Mouse (Mus musculus) stomach, embryonic 14.5 days (tissue): Measurements from ENCODE around the gene Scml4. TPM values are rescaled to one million over a fixed set of nuclear protein-coding genes. Genes with fewer than 3 reads are reported as not detected.

Experiments used
- ATAC-seq: fragments of 200-750 bp; cut with Nextera tagmentation; 2 replicates; pipeline ENCODE4 v1.8.0; 2017; ENCODE audit warnings: low read depth, moderate TSS enrichment; ENCODE audit not compliant: insufficient number of reproducible peaks, insufficient read depth, low FRiP score
- H3K27ac ChIP-seq: fragments of 300-500 bp; sonication (generic); 2 replicates; pipeline ENCODE4 v1.5.1; 2014; ENCODE audit warnings: mild to moderate bottlenecking, low read length, moderate library complexity, mixed read lengths
- H3K27me3 ChIP-seq: fragments of 300-500 bp; sonication (generic); 2 replicates; pipeline ENCODE4 v1.6.1; 2014; ENCODE audit warnings: low read length, control low read depth, mixed read lengths; ENCODE audit not compliant: control insufficient read depth, insufficient read depth
- H3K36me3 ChIP-seq: fragments of 300-500 bp; sonication (generic); 2 replicates; pipeline ENCODE4 v1.6.1; 2014; ENCODE audit warnings: mild to moderate bottlenecking, control low read depth, low read length, moderate library complexity, mixed read lengths; ENCODE audit not compliant: control insufficient read depth, insufficient read depth
- H3K4me1 ChIP-seq: fragments of 300-500 bp; sonication (generic); 2 replicates; pipeline ENCODE4 v1.6.1; 2014; ENCODE audit warnings: low read length, control low read depth, mixed read lengths; ENCODE audit not compliant: control insufficient read depth, insufficient read depth
- H3K4me2 ChIP-seq: fragments of 300-500 bp; sonication (generic); replicated peaks from 2 replicates; pipeline ENCODE4 v1.6.1; 2014; ENCODE audit warnings: low read depth, low read length, control low read depth
- H3K4me3 ChIP-seq: fragments of 300-500 bp; sonication (generic); 2 replicates; pipeline ENCODE4 v1.5.1; 2014; ENCODE audit warnings: low read depth, low read length, control low read depth
- H3K9ac ChIP-seq: fragments of 300-500 bp; sonication (generic); replicated peaks from 2 replicates; pipeline ENCODE4 v1.6.1; 2014; ENCODE audit warnings: low read depth, mild to moderate bottlenecking, control low read depth, low read length, moderate library complexity, mixed read lengths
- H3K9me3 ChIP-seq: fragments of 300-500 bp; sonication (generic); 2 replicates; pipeline ENCODE4 v1.6.1; 2016; ENCODE audit warnings: low read depth, low read length, control low read depth; ENCODE audit not compliant: control insufficient read depth
- WGBS: fragments of 180-500 bp; shearing (Covaris S2); extraction: QIAGEN DNeasy Blood & Tissue Kit; methylation state at CpG from one replicate; pipeline ENCODE4 v1.1.7; 2014; 5-methylcytosine and 5-hydroxymethylcytosine counted together
- polyA plus RNA-seq: library from polyadenylated mRNA; unstranded; fragments of >200 nt; fragmentation: Nextera tagmentation; extraction: Ambion mirVana; gene quantifications from 2 replicates; pipeline ENCODE4 v1.2.1, GENCODE M21; 2014

Gene Scml4
- polyA plus RNA-seq, 1 experiment from 2014 or later = 4.7 TPM

DNA sequence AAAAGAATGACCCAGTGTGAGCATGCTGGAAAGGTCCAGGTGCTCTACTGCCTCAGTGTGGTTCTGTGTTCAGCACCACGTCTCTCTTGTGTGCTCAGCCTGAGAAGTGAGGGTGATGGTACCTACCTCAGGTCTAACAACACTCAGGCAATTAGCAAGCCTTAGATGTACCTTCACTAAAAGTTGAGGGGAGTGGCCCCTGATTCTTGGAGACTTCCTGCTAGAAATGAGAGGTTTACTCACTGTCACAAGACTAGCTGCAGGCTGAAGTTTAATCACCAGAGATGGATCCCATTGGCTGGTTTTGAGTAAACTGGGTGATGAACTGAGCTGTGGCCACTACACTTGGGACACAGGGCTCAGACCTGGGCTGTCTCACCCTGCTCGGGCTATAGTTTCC, 137.1 kb downstream of the Scml4 start:
- Histone ChIP-seq H3K27ac (no peak overlapping the region), H3K9me3 (no peaks in the 10 kb centered on the region), H3K4me2 (no peak overlapping the region), H3K9ac (no peak overlapping the region), H3K4me3 (no peak overlapping the region), H3K36me3 (no peaks in the 10 kb centered on the region), H3K27me3 (0 out of 2 replicates have a peak, but pooled peaks cover 2% of the 10 kb centered on the region), H3K4me1 (peaks cover 5% of the 10 kb centered on the region)
- 80% methylated on average over 2 of the region's 2 CpGs for WGBS
- no peak for ATAC-seq

- Histone ChIP-seq H3K4me1 (peaks cover 10% of the 10 kb centered on the region), H3K9me3 (no peaks in the 10 kb centered on the region), H3K4me3 (no peak overlapping the region), H3K27ac (no peak overlapping the region), H3K9ac (no peak overlapping the region), H3K4me2 (no peak overlapping the region), H3K36me3 (no peaks in the 10 kb centered on the region), H3K27me3 (no peaks in the 10 kb centered on the region)
- whole genome bisulfite sequencing = 94% methylated on average over 10 of the region's 10 CpGs
- ATAC-seq = no peak
Observed at GRCm38 (mm10) chr10:42999324-42999723, 139.2 kb downstream of the Scml4 start.

DNA sequence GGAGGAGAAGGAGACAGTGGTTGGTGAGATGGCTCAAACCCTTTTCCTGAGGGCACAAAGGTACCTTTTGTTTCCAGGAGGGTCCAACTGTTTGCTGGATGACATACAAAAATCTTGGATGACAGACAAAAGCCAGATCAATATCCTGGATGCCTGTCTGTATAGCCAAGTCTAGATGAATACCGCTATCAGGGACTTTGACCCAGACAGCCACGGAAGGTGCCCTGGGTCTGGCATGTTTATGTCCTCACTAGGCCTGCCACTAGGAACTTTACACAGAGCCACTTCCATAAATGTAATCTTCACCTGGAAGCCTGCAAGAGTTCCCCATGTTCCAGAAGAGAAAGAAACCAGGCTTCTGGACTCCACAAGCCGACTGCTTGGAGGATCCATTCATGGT, 141.3 kb downstream of the Scml4 start:
- H3K4me1 ChIP-seq = peaks cover 6% of the 10 kb centered on the region; the same call in 1 of the 2 replicates
- no peaks in the 10 kb centered on the region for H3K36me3 ChIP-seq
- no peak overlapping the region for H3K27ac ChIP-seq
- no peak overlapping the region for H3K4me3 ChIP-seq
- no peak overlapping the region for H3K9ac ChIP-seq
- H3K27me3 ChIP-seq = no peaks in the 10 kb centered on the region
- no peak for ATAC-seq
- H3K4me2 ChIP-seq = no peak overlapping the region
- H3K9me3 ChIP-seq = no peaks in the 10 kb centered on the region
- 57% methylated on average over 3 of the region's 3 CpGs for WGBS

- Histone ChIP-seq H3K36me3 (no peaks in the 10 kb centered on the region), H3K27me3 (no peaks in the 10 kb centered on the region), H3K4me1 (peaks cover 6% of the 10 kb centered on the region; the same call in 1 of the 2 replicates), H3K9ac (no peak overlapping the region), H3K4me2 (peak overlapping the region; percentile 93), H3K27ac (no peak overlapping the region), H3K9me3 (no peaks in the 10 kb centered on the region), H3K4me3 (peak overlapping the region; percentile 37)
- 9% methylated on average over 13 of the region's 13 CpGs for WGBS
- ATAC-seq = no peak
Observed at GRCm38 (mm10) chr10:43002066-43002678, 142.0 kb downstream of the Scml4 start.

DNA sequence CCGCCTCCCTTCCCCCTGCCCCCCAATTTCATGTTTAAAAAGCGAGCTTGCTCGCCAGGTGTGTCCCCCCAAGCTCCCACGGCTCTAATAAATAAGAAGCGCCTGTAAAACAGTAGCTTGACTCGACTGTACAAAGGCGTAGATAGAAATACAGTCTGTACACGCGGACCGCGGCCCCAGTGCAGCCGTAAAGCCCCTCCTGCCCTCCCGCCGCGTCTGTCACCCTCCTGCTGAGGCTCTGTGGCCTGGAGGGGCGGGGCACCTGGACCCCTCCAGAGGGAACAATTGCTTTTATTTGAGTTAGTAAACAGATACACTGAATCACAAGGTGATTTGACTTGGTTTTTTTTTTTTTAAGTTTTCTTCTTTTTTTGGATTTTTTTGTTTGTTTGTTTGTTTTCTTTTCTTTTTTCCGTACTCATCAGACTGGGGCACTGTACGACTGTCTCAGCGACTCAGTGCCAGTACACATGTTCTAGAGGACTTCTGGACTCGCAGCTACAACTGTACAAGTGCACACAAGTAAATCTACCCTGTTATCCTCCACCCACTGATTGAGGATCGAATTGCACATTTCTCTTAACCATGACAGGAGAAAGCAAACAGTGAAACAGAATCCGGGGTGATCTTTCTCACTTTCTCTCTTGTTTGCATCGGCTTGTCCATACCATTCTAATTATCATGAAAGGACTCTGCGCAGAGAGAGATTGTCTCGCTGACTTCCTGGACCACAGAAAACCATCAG, 142.7 kb downstream of the Scml4 start:
- no peaks in the 10 kb centered on the region for H3K9me3 ChIP-seq
- 3% methylated on average over 25 of the region's 25 CpGs for WGBS
- H3K27me3 ChIP-seq = no peaks in the 10 kb centered on the region
- H3K9ac ChIP-seq = 0 out of 2 replicates have a peak overlapping the region, but pooled peaks have one; percentile 19
- no peak overlapping the region for H3K27ac ChIP-seq
- H3K4me3 ChIP-seq = peak overlapping the region; percentile 37
- H3K4me1 ChIP-seq = peaks cover 6% of the 10 kb centered on the region; the same call in 1 of the 2 replicates
- H3K36me3 ChIP-seq = no peaks in the 10 kb centered on the region
- no peak for ATAC-seq
- H3K4me2 ChIP-seq = peak overlapping the region; percentile 93

DNA sequence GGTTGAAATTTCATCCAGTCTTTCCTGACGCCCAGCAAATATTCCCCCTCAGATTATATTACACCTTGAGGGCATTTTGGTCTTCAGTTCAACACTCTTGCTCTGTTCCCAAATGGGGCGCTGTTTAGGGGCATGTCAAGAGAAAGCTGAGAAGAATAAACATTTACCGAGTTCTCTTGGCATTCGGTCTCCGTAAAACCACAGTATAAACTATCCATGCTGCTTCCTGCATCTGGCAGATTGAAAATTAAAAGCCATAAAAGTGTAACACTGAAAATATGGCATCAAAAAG, 143.2 kb downstream of the Scml4 start:
- Histone ChIP-seq H3K4me1 (peaks cover 6% of the 10 kb centered on the region; the same call in 1 of the 2 replicates), H3K27me3 (no peaks in the 10 kb centered on the region), H3K4me3 (no peak overlapping the region), H3K4me2 (peak overlapping the region; percentile 93; the same call in 1 of the 2 replicates), H3K9ac (no peak overlapping the region), H3K27ac (no peak overlapping the region), H3K9me3 (no peaks in the 10 kb centered on the region), H3K36me3 (no peaks in the 10 kb centered on the region)
- 14% methylated on average over 5 of the region's 5 CpGs for WGBS
- ATAC-seq = no peak

DNA sequence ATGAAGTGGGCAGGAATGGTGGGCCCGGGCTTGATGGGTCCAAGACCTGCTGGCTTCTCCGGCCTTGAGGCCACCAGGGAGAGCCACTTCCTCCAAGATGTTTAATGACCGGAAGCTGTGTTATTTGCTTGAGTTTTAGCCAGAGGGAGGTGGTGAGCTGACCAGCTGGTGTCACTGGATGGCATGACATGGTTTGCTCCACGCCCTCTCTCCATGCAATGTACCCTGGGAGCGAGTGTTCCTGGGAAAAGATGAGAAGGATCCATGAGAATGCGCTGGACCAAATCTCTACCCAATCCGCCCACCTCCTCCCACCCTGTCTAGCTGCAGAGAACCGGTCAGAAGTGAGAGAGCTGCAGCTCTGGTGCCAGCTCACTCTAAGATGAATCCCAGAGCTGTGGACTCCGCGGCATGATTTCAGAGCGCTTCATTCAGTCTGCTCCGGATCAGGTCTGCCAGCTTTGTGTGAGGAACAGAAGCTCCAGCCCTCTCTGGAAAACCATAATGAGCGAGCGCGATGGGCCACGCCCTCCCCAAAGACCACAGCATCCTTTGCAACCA, 144.1 kb downstream of the Scml4 start:
- no peak for ATAC-seq
- Histone ChIP-seq H3K27me3 (no peaks in the 10 kb centered on the region), H3K4me2 (no peak overlapping the region), H3K27ac (no peak overlapping the region), H3K36me3 (no peaks in the 10 kb centered on the region), H3K9ac (no peak overlapping the region), H3K4me1 (peaks cover 6% of the 10 kb centered on the region; the same call in 1 of the 2 replicates), H3K4me3 (no peak overlapping the region), H3K9me3 (no peaks in the 10 kb centered on the region)
- 91% methylated on average over 16 of the region's 16 CpGs for WGBS

DNA sequence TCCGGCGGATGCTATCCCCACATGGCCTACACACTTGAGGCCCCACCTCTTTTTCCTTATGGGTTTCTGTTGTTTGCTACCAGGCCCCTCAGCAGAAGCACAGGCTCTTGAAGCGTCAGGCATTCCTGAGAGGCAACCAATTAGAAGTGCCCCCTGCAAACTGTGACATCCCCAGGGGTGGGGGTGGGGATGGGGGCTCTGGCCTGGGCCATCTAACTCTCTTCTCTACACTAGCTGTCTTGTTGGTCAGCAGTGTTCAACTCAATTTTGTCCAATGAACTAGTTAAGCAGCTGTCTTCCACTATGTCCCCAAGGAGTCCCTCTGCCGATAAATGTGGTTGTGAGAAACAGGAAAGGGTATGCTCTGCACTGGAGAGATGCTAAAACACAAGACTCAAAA, 144.9 kb downstream of the Scml4 start:
- Histone ChIP-seq H3K4me2 (no peak overlapping the region), H3K9me3 (no peaks in the 10 kb centered on the region), H3K9ac (no peak overlapping the region), H3K4me1 (peaks cover 6% of the 10 kb centered on the region; the same call in 1 of the 2 replicates), H3K27me3 (no peaks in the 10 kb centered on the region), H3K4me3 (no peak overlapping the region), H3K36me3 (no peaks in the 10 kb centered on the region), H3K27ac (no peak overlapping the region)
- 83% methylated on average over 4 of the region's 4 CpGs for WGBS
- no peak for ATAC-seq
